In genomic region chr9:41306229-41306628, GRCm38 (mm10) we compare ENCODE assay signal across 17 mouse cellular contexts.
"Had no signal": no experiment of that assay in that cellular context is flagged by ENCODE, and none has a peak within 500 bp of the region (broad histone marks: within the 10 kb centered on the region; RNA-seq: fewer than 3 reads in every experiment).

No protein-coding gene starts in this region.

- H3K9ac ChIP-seq: neural tube, embryonic 12.5 days; neural tube, embryonic 13.5 days; neural tube, embryonic 15.5 days; stomach, embryonic 15.5 days had no signal

- H3K4me1 ChIP-seq: stomach, embryonic 15.5 days had no signal

- H3K4me3 ChIP-seq: neural tube, embryonic 12.5 days; neural tube, embryonic 13.5 days; neural tube, embryonic 15.5 days; stomach, embryonic 15.5 days had no signal

- H3K27ac ChIP-seq: neural tube, embryonic 12.5 days; neural tube, embryonic 13.5 days; neural tube, embryonic 15.5 days; stomach, embryonic 15.5 days; stomach, postnatal 0 days had no signal

- H3K4me2 ChIP-seq: neural tube, embryonic 12.5 days; neural tube, embryonic 13.5 days; neural tube, embryonic 15.5 days; stomach, embryonic 15.5 days had no signal

- H3K36me3 ChIP-seq: neural tube, embryonic 12.5 days; neural tube, embryonic 13.5 days; neural tube, embryonic 15.5 days; stomach, embryonic 15.5 days had no signal

- H3K27me3 ChIP-seq: neural tube, embryonic 12.5 days; neural tube, embryonic 13.5 days; neural tube, embryonic 15.5 days; stomach, embryonic 15.5 days had no signal

- DNase-seq: retina, postnatal 1 day; right cerebral cortex, adult 18-20 months; right cerebral cortex, postnatal 14 days; right cerebral cortex, postnatal 25 days; right cerebral cortex, postnatal 4 days; spleen, adult 18-20 months; thymus, adult 18-20 months; thymus, adult 2 months; thymus, postnatal 14 days; thymus, postnatal 25 days; thymus, postnatal 36 days; thymus, postnatal 4 days had no signal

- H3K9me3 ChIP-seq: neural tube, embryonic 12.5 days; neural tube, embryonic 13.5 days; neural tube, embryonic 15.5 days; stomach, embryonic 15.5 days had no signal
